Mouse (Mus musculus) erythroblast, embryonic 14.5 days (primary cell): ENCODE data around the gene Mrpl20. TPM values are rescaled to one million over a fixed set of nuclear protein-coding genes. Genes with fewer than 3 reads are reported as not detected.

Source experiments
- H3K27me3 ChIP-seq: 2 replicates; pipeline ENCODE4 v1.6.1; 2012; ENCODE audit warnings: inconsistent platforms; ENCODE audit not compliant: control insufficient read depth
- H3K36me3 ChIP-seq: 2 replicates; pipeline ENCODE4 v1.6.1; 2012; ENCODE audit warnings: mild to moderate bottlenecking, inconsistent platforms; ENCODE audit not compliant: control insufficient read depth
- H3K4me1 ChIP-seq: 2 replicates; pipeline ENCODE4 v1.6.1; 2012; ENCODE audit warnings: inconsistent platforms; ENCODE audit not compliant: control insufficient read depth
- H3K4me3 ChIP-seq: replicated peaks from 2 replicates; pipeline ENCODE3; 2012; ENCODE audit warnings: moderate library complexity, mild to moderate bottlenecking, inconsistent platforms
- H3K9me3 ChIP-seq: 2 replicates; pipeline ENCODE4 v1.6.1; 2012; ENCODE audit warnings: low read length, inconsistent platforms, mixed read lengths; ENCODE audit not compliant: control insufficient read depth
- GATA1 ChIP-seq: IDR thresholded peaks from 2 replicates; pipeline ENCODE4 v1.6.1; 2012; ENCODE audit warnings: low read length, inconsistent platforms, mixed read lengths
- TAL1 ChIP-seq: IDR thresholded peaks from 3 replicates; pipeline ENCODE4 v1.6.1; 2012; ENCODE audit warnings: low read length, inconsistent platforms, mixed read lengths
- polyA plus RNA-seq: library from polyadenylated mRNA; stranded (reverse); fragments of >175 nt; gene quantifications from 2 replicates; pipeline ENCODE4 v1.2.3, GENCODE M21; 2012

Gene Mrpl20
- polyA plus RNA-seq, 1 experiment, result 2.3 TPM

DNA sequence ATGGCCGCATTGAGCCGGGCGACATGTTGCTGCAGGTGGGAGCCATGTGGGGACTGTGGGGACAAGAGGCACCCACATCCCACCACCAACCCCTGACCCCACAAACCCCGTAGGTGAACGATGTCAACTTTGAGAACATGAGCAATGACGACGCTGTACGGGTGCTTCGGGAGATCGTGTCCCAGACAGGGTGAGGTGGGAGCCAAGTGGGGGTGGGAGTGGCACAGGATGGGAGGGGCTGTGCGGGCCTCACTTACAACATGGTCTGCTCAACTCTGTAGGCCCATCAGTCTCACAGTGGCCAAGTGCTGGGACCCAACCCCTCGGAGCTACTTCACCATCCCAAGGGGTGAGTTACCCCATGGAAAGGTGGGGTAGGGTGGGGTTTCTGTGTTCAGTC, 52.3 kb downstream of the Mrpl20 start:
- TF ChIP-seq GATA1, result no peak
- TF ChIP-seq TAL1, result no peak
- Histone ChIP-seq H3K9me3 (no peaks in the 10 kb centered on the region), H3K27me3 (no peaks in the 10 kb centered on the region), H3K36me3 (peaks cover 93% of the 10 kb centered on the region), H3K4me3 (no peak overlapping the region), H3K4me1 (peaks cover 55% of the 10 kb centered on the region)

DNA sequence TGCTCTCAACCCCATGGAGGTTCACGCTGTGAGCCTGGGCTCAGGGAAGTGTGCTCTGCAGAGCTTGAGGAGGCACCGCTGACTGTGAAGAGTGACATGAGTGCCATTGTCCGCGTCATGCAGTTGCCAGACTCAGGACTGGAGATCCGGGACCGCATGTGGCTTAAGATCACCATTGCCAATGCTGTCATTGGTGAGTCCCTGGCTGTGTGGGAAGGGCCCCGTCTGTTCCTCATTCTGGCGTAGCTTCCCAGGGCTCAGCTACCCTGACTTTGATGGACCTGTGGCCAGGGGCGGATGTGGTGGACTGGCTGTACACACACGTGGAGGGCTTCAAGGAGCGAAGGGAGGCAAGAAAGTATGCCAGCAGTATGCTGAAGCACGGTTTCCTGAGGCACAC, 53.4 kb downstream of the Mrpl20 start:
- peaks cover 96% of the 10 kb centered on the region for H3K36me3 ChIP-seq
- no peaks in the 10 kb centered on the region for H3K9me3 ChIP-seq
- H3K4me3 ChIP-seq, result no peak overlapping the region
- H3K4me1 ChIP-seq, result peaks cover 47% of the 10 kb centered on the region
- TF ChIP-seq TAL1, result no peak
- TF ChIP-seq GATA1, result no peak
- H3K27me3 ChIP-seq, result no peaks in the 10 kb centered on the region

DNA sequence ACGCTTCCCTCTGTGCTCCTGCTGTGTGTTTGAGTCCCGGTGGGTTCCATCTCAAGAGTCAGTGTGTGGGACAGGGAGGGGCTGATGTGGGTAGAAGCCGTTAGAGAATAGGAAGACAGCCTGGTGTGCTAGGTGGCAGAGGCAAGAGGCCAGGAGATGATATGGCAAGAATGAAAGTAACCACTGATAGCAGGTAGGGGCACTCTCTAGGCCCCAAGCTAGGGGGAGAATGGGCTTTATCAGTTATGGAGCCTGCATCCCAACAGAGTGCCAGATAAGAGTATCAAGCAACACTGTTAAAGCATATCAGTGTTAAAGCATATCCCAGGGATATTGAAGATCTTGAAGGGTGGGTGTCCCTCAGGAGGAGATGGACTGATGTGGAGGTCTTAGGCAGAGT, 54.2 kb downstream of the Mrpl20 start:
- Histone ChIP-seq H3K4me1 (peaks cover 39% of the 10 kb centered on the region), H3K36me3 (peaks cover 97% of the 10 kb centered on the region), H3K27me3 (no peaks in the 10 kb centered on the region), H3K4me3 (no peak overlapping the region), H3K9me3 (no peaks in the 10 kb centered on the region)
- no peak for TF ChIP-seq TAL1
- no peak for TF ChIP-seq GATA1

DNA sequence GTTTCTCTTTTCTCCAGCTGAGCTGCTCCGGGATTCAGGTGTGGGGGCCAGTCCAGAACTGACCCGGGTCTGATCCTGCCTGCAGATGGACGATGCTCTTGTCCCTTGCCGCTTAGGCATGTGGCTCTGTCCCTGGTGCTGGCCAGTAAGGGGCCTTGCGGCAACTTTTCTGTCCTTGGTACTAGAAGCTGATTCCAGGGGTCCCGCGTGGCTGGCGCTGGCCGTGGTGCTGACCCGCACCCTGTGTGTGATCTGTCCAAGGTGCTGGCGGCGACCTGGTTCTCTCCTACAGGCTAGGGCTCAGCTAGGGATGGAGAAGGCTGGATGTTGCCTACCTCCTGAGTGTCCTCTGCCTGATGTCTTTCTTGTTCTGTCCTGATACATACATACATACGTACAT, 56.6 kb downstream of the Mrpl20 start:
- Histone ChIP-seq H3K27me3 (no peaks in the 10 kb centered on the region), H3K9me3 (no peaks in the 10 kb centered on the region), H3K4me1 (peaks cover 32% of the 10 kb centered on the region), H3K4me3 (no peak overlapping the region), H3K36me3 (peaks cover 82% of the 10 kb centered on the region)
- no peak for TF ChIP-seq TAL1
- no peak for TF ChIP-seq GATA1

Other genes starting within 250 kb of the Mrpl20 start
- 1.0 and 1.9 TPM in 2 replicates for gene Nadk, start 240.5 kb upstream of the Mrpl20 start, polyA plus RNA-seq
- gene Slc35e2, start 201.5 kb upstream of the Mrpl20 start, polyA plus RNA-seq, result 0.09 and 0.12 TPM in 2 replicates
- 5.0 and 6.4 TPM in 2 replicates for gene Cdk11b, start 178.0 kb upstream of the Mrpl20 start, polyA plus RNA-seq
- gene Gm10563, start 157.5 kb upstream of the Mrpl20 start, polyA plus RNA-seq, result not detected in 2 replicates
- not detected in 2 replicates for gene Mmp23, start 149.5 kb upstream of the Mrpl20 start, polyA plus RNA-seq
- gene Mib2, start 133.7 kb upstream of the Mrpl20 start, polyA plus RNA-seq, result 0.69 and 0.71 TPM in 2 replicates
- gene Fndc10, start 108.5 kb upstream of the Mrpl20 start, polyA plus RNA-seq, result 0.02 TPM in 1 of 2 replicates, not detected in the other
- 0.83 and 1.1 TPM in 2 replicates for gene Ssu72, start 98.1 kb upstream of the Mrpl20 start, polyA plus RNA-seq
- 0.01 and 0.06 TPM in 2 replicates for gene Tmem240, start 68.1 kb upstream of the Mrpl20 start, polyA plus RNA-seq
- gene Atad3a, start 41.8 kb upstream of the Mrpl20 start, polyA plus RNA-seq, result 1.0 and 1.1 TPM in 2 replicates
- 0.01 TPM in 1 of 2 replicates, not detected in the other for gene Vwa1, start 28.2 kb upstream of the Mrpl20 start, polyA plus RNA-seq
- not detected in 2 replicates for gene Tmem88b, start 17.0 kb upstream of the Mrpl20 start, polyA plus RNA-seq
- 0.10 TPM in 1 of 2 replicates, not detected in the other for gene Ankrd65, start 12.4 kb upstream of the Mrpl20 start, polyA plus RNA-seq
- gene Ccnl2, start 9.6 kb downstream of the Mrpl20 start, polyA plus RNA-seq, result 4.7 and 4.8 TPM in 2 replicates
- gene Aurkaip1, start 28.4 kb downstream of the Mrpl20 start, polyA plus RNA-seq, result 28.2 and 40.5 TPM in 2 replicates
- 0.11 TPM in 1 of 2 replicates, not detected in the other for gene Mxra8, start 36.8 kb downstream of the Mrpl20 start, polyA plus RNA-seq
- gene Dvl1, start 44.5 kb downstream of the Mrpl20 start, polyA plus RNA-seq, result 8.1 and 8.2 TPM in 2 replicates
- gene Tas1r3, start 60.5 kb downstream of the Mrpl20 start, polyA plus RNA-seq, result not detected in 2 replicates
- 0.17 and 0.55 TPM in 2 replicates for gene Cptp, start 66.6 kb downstream of the Mrpl20 start, polyA plus RNA-seq
- 0.94 and 1.8 TPM in 2 replicates for gene Ints11, start 66.7 kb downstream of the Mrpl20 start, polyA plus RNA-seq
- 2.1 and 3.5 TPM in 2 replicates for gene Pusl1, start 88.9 kb downstream of the Mrpl20 start, polyA plus RNA-seq
- gene Acap3, start 88.9 kb downstream of the Mrpl20 start, polyA plus RNA-seq, result 3.8 and 4.1 TPM in 2 replicates
- 12.5 and 13.5 TPM in 2 replicates for gene Ube2j2, start 141.0 kb downstream of the Mrpl20 start, polyA plus RNA-seq
- gene C1qtnf12, start 159.4 kb downstream of the Mrpl20 start, polyA plus RNA-seq, result 7.7 and 11.5 TPM in 2 replicates
- gene B3galt6, start 189.8 kb downstream of the Mrpl20 start, polyA plus RNA-seq, result 0.11 and 0.22 TPM in 2 replicates
- 3.2 and 4.3 TPM in 2 replicates for gene Sdf4, start 190.0 kb downstream of the Mrpl20 start, polyA plus RNA-seq
- gene Tnfrsf4, start 211.0 kb downstream of the Mrpl20 start, polyA plus RNA-seq, result 0.11 and 0.24 TPM in 2 replicates
- not detected in 2 replicates for gene Tnfrsf18, start 223.3 kb downstream of the Mrpl20 start, polyA plus RNA-seq